Mouse (Mus musculus) c-Kit-positive CD71-positive TER-119-positive erythroid progenitor cells, embryonic 14.5 days (primary cell): ENCODE data around the gene Baz1a.
A peak's percentile ranks its signal among the peaks of the same experiment; 100 is the strongest.
"Not testable (repeated sequence)": the region's sequence is repeated elsewhere in the genome, so short reads cannot be mapped to it uniquely, and the experiment has no call there.

Experiments used
- DNase-seq: peaks from one replicate; pipeline ENCODE4 v3.0.0-alpha.2; 2013; ENCODE audit warnings: low spot score

The Baz1a gene

GRCm38 (mm10) chr12:55007361-55008008 lies 6.7 kb downstream of the Baz1a start:
- DNase-seq, result no peak

- DNase-seq, result no peak
Observed at GRCm38 (mm10) chr12:55006071-55006470, 8.1 kb downstream of the Baz1a start.

DNA sequence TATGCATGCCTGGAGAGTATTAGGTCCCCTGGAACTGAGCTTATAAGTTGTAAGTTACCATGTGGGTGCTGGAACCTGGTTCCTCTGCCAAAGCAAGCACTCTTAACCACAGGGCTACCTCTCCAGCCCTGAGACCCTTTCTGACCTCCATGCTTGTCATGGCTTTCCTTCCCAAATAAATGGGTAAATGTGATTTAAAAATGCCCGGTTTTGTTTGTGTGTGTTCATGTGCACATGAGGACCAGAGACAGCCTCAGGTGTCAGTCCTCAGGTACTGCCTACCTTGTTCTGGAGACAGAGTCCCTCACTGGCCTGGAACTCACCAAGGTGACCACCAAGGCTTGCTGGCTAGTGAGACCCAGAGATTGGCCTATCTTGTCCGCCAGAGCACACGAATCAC lies 9.8 kb downstream of the Baz1a start:
- DNase-seq, result no peak

DNA sequence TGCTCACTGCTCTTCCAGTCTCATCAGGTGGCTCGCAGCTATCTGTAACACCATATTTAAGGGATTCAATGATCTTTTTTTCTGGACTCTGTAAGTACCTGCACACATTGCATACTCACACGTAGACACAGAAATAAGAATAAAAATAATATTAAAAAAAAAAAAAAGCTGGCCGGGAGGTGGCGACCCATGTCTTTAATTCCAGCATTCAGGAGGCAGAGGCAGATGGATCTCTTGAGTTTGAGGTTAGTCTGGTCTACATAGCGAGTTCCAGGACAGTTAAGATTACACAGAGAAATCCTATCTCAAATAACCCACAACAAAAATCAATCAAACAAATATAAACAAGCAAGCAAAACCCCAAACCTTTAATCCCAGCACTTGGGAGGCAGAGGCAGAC lies 10.3 kb downstream of the Baz1a start:
- DNase-seq, result no peak

GRCm38 (mm10) chr12:55002532-55002931 lies 11.6 kb downstream of the Baz1a start:
- DNase-seq, result not testable (repeated sequence)

DNA sequence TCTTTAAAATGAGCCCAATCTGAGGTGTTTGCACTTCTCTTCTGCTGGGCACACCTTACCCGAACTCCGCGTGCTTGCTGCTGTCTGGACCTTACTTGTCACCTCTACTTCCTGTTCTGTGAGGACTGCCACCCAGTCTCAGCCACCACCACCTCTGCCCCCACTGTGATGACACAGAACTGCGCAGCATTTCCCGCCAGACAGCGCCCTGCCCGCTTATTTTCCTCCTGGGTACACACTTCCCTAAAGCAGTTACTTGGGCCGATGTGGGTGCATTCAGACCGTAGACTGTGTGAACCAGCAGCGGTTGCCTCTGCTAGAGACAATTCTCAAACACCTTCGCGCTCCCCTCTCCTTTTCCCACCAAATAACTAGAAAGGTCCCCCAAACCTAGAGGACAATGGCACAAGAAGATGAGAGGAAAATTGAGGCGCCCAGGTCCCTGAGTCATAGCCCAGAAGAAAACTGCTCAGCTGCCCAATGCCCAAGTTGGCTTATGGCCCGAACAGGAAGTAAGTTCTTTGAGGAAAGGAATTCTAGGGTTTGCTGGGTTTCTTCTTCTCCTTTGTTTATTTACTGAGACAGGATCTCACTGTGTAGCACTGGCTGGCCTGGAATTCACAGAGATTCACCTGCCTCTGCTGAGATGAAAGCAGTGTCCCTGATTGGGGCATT lies 15.0 kb downstream of the Baz1a start:
- no peak for DNase-seq

DNA sequence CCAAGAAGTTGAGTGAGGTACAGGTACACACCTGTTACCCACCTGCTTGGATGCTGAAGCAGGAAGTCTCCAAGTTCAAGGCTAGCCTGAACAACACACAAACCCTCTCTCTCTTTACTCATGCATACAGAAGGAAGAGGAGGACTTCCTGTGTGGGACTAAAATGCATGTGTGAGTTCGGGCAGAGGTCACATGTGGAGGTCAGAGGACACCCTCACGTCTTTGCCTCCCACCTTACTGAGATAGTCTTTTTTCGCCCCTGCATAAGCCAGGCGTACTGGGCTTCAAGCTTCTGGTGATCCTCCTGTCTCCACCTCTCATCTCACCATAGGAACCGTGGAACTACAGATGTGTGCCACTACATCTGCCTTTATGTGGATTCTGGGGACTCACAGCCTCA lies 15.7 kb downstream of the Baz1a start:
- no peak for DNase-seq

- DNase-seq, result no peak
Observed at GRCm38 (mm10) chr12:54996979-54997474, 17.1 kb downstream of the Baz1a start.

DNA sequence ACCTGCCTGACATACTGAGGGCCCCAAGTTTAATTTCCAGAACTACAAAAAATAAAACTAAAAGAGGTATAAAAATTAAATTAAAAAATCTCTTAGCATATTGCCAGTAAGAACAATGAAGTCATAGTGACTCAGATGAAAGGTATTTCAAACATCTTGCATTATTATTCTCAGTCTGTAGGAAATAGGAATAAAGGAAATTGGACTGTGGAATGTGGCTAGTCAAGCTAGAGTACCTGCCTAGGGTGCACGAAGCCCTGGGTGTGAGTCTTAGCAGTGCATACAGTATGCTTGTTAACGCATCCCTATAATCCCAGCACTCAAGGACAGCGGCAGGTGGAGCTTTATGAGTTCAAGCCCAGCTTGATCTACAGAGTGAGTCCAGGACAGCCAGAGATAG lies 18.2 kb downstream of the Baz1a start:
- DNase-seq, result no peak

DNA sequence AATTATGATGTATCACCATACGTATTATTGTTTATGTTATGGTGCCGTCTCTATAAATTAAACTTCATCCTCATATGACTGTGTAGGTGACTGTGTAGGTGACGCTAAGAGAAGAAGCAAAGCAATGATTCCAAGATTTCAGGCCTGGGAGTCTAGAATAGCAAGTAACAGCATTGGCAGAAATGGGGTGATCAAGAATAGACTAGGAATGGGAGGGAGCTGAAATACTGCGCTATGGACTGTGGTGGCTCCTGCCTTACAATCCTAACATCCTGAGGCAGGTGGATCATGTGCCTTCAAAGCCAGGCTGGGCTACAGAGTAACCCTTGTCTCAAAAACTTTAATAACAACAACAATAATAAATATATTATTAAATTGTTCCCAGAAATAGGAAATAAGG lies 19.7 kb downstream of the Baz1a start:
- no peak for DNase-seq

DNA sequence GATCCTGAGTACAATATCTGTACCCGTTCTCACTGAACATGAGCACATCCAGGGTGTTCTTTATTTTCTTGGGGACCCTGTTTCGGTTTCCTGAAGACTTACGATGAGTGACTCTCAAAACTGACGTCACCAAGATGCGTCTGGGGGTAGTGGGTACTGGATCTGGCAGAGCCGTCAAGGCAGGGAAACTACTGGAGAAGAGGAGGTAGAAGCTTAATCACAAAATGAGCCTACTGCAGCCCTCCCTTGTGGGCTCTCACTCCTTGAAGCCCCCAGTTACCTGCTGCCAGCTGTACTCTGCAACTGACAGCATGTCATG lies 20.1 kb downstream of the Baz1a start:
- no peak for DNase-seq

GRCm38 (mm10) chr12:54993246-54994067 lies 20.7 kb downstream of the Baz1a start:
- no peak for DNase-seq

GRCm38 (mm10) chr12:54992814-54993213 lies 21.3 kb downstream of the Baz1a start:
- no peak for DNase-seq

GRCm38 (mm10) chr12:54988323-54988850 lies 25.8 kb downstream of the Baz1a start:
- DNase-seq, result no peak

- peak; percentile 26 for DNase-seq
Observed at GRCm38 (mm10) chr12:54987156-54987555, 27.0 kb downstream of the Baz1a start.

- peak; percentile 81 for DNase-seq
Observed at GRCm38 (mm10) chr12:54986052-54986717, 28.0 kb downstream of the Baz1a start, which contains the start of gene Gm20403. Gene Gm20403 (minus strand): TSS chr12:54986529.

GRCm38 (mm10) chr12:54985257-54986051 lies 28.7 kb downstream of the Baz1a start:
- DNase-seq, result peak; percentile 52

- DNase-seq, result peak; percentile 77
Observed at GRCm38 (mm10) chr12:54984701-54985256, 29.4 kb downstream of the Baz1a start.

GRCm38 (mm10) chr12:54982935-54983715 lies 31.0 kb downstream of the Baz1a start:
- DNase-seq, result no peak

DNA sequence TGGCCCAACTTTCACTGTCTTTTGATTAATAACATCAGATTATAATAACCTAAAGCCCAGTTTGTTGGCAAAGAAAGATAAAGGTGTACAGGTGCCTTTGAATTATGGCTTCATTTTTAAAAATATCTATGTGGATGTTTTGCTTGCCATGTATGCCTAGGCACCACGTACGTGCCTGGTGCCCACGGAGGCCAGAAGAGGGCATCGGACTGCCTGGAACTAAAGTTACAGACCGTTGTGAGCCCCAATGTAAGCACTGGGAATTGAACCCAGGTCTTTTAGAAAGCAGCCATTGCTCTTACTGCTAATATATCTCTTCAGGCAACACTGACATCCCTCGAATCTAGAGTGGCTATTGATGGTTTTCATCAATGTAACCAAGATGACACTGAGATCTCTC lies 32.2 kb downstream of the Baz1a start:
- DNase-seq, result no peak
